Mouse (Mus musculus) left cerebral cortex, postnatal 4 days (tissue): Measurements from ENCODE around the gene Khdrbs2. TPM values are rescaled to one million over a fixed set of nuclear protein-coding genes. Genes with fewer than 3 reads are reported as not detected.
"Not testable (repeated sequence)": the region's sequence is repeated elsewhere in the genome, so short reads cannot be mapped to it uniquely, and the experiment has no call there.

Experiments used
- DNase-seq: peaks from one replicate; pipeline ENCODE4 v3.0.0-alpha.2; 2022
- intact Hi-C: fragments of 180-260 bp; cut with DNase I; formaldehyde crosslinking; loops from one replicate; pipeline ENCODE4 v1.15.1; 2025
- total RNA-seq, 2 experiments: library from RNA; stranded (reverse); gene quantifications; 2 replicates each; pipeline ENCODE4 v1.2.3; 2021

Gene Khdrbs2
- total RNA-seq, 2 experiments from 2014 or later: 29.2 to 37.6 TPM

DNA sequence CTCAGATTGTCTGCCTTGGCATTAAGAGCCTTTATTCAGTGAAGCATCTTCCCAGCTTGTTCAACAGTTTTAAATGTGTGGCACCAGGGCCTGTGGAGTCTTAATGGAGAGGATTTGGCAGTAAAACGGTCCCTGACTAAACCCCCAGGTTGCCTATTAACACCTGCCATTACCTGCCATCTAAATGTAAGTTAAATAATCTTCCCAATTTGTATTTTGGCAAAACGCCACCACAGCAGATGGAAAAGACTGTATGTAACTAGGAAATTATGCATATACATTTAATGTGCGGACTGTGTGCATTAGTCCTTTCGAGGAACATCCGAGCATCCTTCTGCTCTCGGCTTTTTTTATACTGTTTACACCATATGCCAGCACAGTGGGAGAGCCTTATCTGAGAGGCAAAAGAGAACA is 290.6 kb downstream of the Khdrbs2 start:
- intact Hi-C loops: no loop called here
- peak; percentile 43 for DNase-seq

- intact Hi-C loops: no loop called here
- DNase-seq: no peak
Observed at GRCm38 (mm10) chr1:32471022-32471421, 298.5 kb downstream of the Khdrbs2 start.

- DNase-seq: no peak
- intact Hi-C loops: no loop called here
Observed at GRCm38 (mm10) chr1:32471502-32472214, 299.1 kb downstream of the Khdrbs2 start.

- intact Hi-C loops: no loop called here
- no peak for DNase-seq
Observed at GRCm38 (mm10) chr1:32487944-32488343, 315.4 kb downstream of the Khdrbs2 start.

DNA sequence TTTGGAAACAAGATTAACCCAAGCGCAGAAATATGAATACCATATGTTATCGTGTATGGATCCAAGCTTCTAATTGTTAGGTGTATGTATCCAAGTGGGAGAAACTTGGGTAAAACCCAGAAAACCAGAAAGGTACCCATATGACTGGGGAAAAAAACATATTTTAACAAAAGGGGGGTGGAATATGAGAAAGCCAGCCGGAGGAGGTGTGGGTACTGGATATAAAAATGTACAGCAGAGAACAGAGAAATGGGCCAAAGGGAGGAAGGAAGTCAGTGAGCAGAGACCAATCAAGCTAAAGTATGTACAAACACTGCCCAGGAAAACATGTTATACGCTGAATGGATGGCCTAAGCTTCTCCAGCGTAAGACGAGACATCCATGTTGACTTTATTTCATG is 330.9 kb downstream of the Khdrbs2 start:
- no peak for DNase-seq
- intact Hi-C loops: no loop called here

GRCm38 (mm10) chr1:32547194-32547593 is 374.7 kb downstream of the Khdrbs2 start, which contains the start of gene Gm5415:
Gm5415 (minus strand) TSS chr1:32547294.
- intact Hi-C loops, DNase-seq: not testable (repeated sequence)

- no peak for DNase-seq
- intact Hi-C loops: no loop called here
Observed at GRCm38 (mm10) chr1:32553459-32553858, 380.9 kb downstream of the Khdrbs2 start.

GRCm38 (mm10) chr1:32553925-32554324 is 381.4 kb downstream of the Khdrbs2 start:
- DNase-seq: no peak
- intact Hi-C loops: no loop called here

DNA sequence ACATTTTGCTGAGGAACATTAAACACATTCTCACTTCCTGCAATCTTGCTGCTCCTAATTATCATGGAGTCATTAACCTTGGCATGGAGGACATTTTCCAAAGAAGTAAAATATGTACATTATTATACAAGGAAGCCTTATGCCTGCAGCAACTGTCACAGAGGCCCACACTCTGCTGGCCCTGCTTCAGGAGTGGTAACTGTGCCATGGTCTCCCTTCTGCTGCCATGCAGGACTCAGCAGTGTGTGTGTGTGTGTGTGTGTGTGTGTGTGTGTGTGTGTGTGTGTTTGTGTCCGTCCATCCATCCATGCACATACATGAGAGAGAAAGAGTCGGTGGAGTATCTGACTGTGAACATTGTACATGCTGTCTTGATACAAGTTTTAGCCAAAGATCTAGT is 396.4 kb downstream of the Khdrbs2 start:
- DNase-seq: no peak
- intact Hi-C loops: no loop called here

GRCm38 (mm10) chr1:32626060-32626459 is 453.5 kb downstream of the Khdrbs2 start:
- intact Hi-C loops: no loop called here

DNA sequence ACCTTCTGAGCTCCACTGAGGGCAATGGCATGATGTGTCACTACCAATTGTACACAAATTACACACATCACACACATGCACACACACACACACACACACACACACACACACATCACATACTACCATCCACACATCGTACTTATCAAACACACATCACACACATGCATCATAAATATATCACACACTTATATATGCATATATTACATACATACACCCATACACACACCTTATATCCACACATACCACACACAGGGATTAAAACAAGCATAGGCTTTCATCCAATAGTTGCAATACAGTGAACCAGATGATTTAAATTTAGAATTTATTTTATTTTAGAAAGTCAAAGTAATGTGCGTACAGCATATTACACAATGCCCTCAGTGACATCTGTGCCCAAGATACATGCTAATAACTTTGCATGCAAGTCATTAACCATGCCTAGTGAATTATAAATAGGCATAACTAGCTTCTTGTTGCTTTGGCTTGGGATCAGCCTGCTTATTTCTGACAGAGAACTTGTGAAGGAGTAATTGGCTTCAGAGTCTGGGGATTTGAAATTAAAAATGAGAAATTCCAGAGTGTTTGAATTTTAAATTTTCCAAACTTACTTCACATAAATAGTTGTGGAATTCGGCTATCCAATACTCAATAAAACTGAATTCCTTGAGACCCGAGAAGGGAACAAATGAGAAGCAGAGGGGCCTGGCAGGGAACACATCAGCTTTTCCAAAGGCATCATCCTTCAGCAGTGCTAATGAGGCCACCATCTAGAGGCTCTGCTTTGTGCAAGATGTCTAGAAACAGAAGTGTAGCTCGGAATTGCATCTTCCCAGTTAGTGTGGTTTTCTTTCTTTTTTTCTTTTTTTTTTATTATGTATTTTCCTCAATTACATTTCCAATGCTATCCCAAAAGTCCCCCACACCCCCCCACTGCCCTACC is 460.2 kb downstream of the Khdrbs2 start:
- DNase-seq: no peak
- intact Hi-C loops: no loop called here

More at GRCm38 (mm10) chr1:32626060-32626459, 453.5 kb downstream of the Khdrbs2 start:
- DNase-seq: no peak

- no peak for DNase-seq
- intact Hi-C loops: no loop called here
Observed at GRCm38 (mm10) chr1:32633404-32633803, 460.9 kb downstream of the Khdrbs2 start.

- no peak for DNase-seq
Observed at GRCm38 (mm10) chr1:32639118-32639517, 466.6 kb downstream of the Khdrbs2 start.

DNA sequence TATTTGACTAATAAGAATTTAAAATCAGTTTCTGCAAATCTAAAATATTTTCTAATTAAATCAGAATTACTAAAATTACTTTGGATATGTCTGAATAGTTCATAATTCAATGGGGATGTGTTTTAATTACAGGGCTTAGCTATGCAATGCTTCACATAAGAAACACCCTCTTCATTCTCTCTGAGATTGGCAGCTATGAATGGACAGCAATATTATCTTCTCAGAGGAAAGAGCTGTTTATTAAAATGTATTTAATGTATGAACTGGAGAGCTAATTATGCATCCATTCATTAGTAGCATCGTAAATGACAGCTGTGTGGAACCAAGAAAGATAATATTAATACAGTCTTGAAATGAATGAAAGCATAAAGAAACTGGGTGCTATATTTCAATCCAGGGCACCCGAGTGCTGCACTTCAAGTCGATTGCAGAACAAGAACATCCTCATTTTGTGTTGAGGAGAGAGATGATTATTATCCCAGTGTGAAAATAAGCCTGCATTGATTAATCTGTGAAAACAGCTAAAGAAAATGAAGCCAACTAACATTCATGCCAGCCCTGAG is 477.2 kb downstream of the Khdrbs2 start:
- intact Hi-C loops: no loop called here

More at GRCm38 (mm10) chr1:32639118-32639517, 466.6 kb downstream of the Khdrbs2 start:
- intact Hi-C loops: no loop called here

DNA sequence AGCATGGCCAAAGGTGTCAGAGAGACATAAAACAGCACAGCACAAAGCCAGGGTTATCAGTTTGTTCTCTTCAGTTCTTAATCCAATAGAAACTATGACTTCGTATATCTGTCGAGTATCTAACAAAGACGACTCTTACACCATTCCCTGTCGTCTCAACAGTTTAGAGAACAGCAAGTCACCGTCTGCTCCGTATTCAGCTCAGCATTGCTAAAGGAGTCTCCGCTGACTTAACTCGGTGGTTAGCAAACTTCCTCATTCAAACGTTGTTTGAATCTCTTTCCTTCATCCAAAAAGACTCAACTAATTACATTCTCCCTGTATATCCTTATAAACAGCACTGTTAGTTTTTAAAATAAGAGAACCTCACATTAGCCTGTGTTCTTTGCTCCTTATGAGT is 521.3 kb downstream of the Khdrbs2 start:
- intact Hi-C loops: no loop called here
- no peak for DNase-seq

More for the DNA sequence above, 477.2 kb downstream of the Khdrbs2 start:
- no peak for DNase-seq

- no peak for DNase-seq
- intact Hi-C loops: no loop called here
Observed at GRCm38 (mm10) chr1:32700132-32700531, 527.6 kb downstream of the Khdrbs2 start.

GRCm38 (mm10) chr1:32701267-32701666 is 528.8 kb downstream of the Khdrbs2 start:
- intact Hi-C loops: no loop called here
- no peak for DNase-seq
